Mouse (Mus musculus) myocyte (in vitro differentiated cells): ENCODE data around the gene Grik4. TPM values are rescaled to one million over a fixed set of nuclear protein-coding genes. Genes with fewer than 3 reads are reported as not detected.

ENCODE experiments used
- H3K27me3 ChIP-seq: one replicate; pipeline ENCODE4 v1.6.1; 2011; ENCODE audit not compliant: control insufficient read depth, insufficient read depth, insufficient read length
- H3K36me3 ChIP-seq: one replicate; pipeline ENCODE4 v1.6.1; 2011; ENCODE audit not compliant: control insufficient read depth, insufficient read depth
- H3K4me2 ChIP-seq: one replicate; pipeline ENCODE4 v1.6.1; 2011; ENCODE audit warnings: low read depth, control low read depth
- H3K4me3 ChIP-seq: one replicate; pipeline ENCODE4 v1.5.1; 2011; ENCODE audit warnings: mild to moderate bottlenecking, control low read depth, moderate library complexity
- H3K79me2 ChIP-seq: one replicate; pipeline ENCODE4 v1.6.1; 2011; ENCODE audit not compliant: control insufficient read depth, insufficient read depth
- H3ac ChIP-seq: one replicate; pipeline ENCODE4 v1.6.1; 2011; ENCODE audit not compliant: control insufficient read depth, insufficient read length
- CEBPB ChIP-seq: IDR thresholded peaks from 2 replicates; pipeline ENCODE4 v1.6.1; 2011; ENCODE audit warnings: mild to moderate bottlenecking, moderate library complexity; ENCODE audit not compliant: poor library complexity, insufficient read depth, severe bottlenecking
- E2F4 ChIP-seq: IDR thresholded peaks from one replicate; pipeline ENCODE4 v1.6.1; 2011; ENCODE audit warnings: mild to moderate bottlenecking, control low read depth, moderate library complexity; ENCODE audit not compliant: insufficient read depth
- MAX ChIP-seq: IDR thresholded peaks from one replicate; pipeline ENCODE4 v1.6.1; 2011; ENCODE audit warnings: low read depth, mild to moderate bottlenecking, control low read depth
- MYOD1 ChIP-seq, 3 experiments: IDR thresholded peaks; one replicate each; pipeline ENCODE4 v1.6.1; 2011; ENCODE audit warnings: control low read depth in 2 of 3, low read depth in 2 of 3, mild to moderate bottlenecking in 2 of 3, moderate library complexity in 1 of 3; ENCODE audit not compliant: insufficient read length in 2 of 3, control insufficient read depth in 1 of 3
- MYOG ChIP-seq, 3 experiments: IDR thresholded peaks; one replicate each; pipeline ENCODE4 v1.6.1; 2011; ENCODE audit warnings: control low read depth in 2 of 3, low read depth in 2 of 3, mild to moderate bottlenecking in 2 of 3; ENCODE audit not compliant: insufficient read length in 2 of 3, control insufficient read depth in 1 of 3, insufficient read depth in 1 of 3
- POLR2A ChIP-seq: IDR thresholded peaks from one replicate; pipeline ENCODE4 v1.6.1; 2011; ENCODE audit warnings: low read depth, mild to moderate bottlenecking, control low read depth, moderate library complexity; ENCODE audit not compliant: insufficient read length
- POLR2AphosphoS2 ChIP-seq: IDR thresholded peaks from one replicate; pipeline ENCODE4 v1.6.1; 2011; ENCODE audit warnings: low read depth, control low read depth; ENCODE audit not compliant: insufficient read length
- REST ChIP-seq: IDR thresholded peaks from one replicate; pipeline ENCODE4 v1.6.1; 2011; ENCODE audit warnings: mild to moderate bottlenecking, control low read depth, moderate library complexity; ENCODE audit not compliant: insufficient read depth, insufficient read length
- SRF ChIP-seq: IDR thresholded peaks from one replicate; pipeline ENCODE4 v1.6.1; 2011; ENCODE audit warnings: low read depth; ENCODE audit not compliant: control insufficient read depth, insufficient read length
- TCF12 ChIP-seq: IDR thresholded peaks from one replicate; pipeline ENCODE4 v1.6.1; 2011; ENCODE audit warnings: mild to moderate bottlenecking, control low read depth; ENCODE audit not compliant: poor library complexity, insufficient read depth, severe bottlenecking
- TCF3 ChIP-seq: IDR thresholded peaks from one replicate; pipeline ENCODE4 v1.6.1; 2011; ENCODE audit warnings: low read depth, control low read depth; ENCODE audit not compliant: insufficient read length
- USF1 ChIP-seq: IDR thresholded peaks from one replicate; pipeline ENCODE4 v1.6.1; 2011; ENCODE audit warnings: low read depth, mild to moderate bottlenecking, control low read depth, moderate library complexity
- polyA plus RNA-seq: library from polyadenylated mRNA; unstranded; fragments of >200 nt; fragmentation: generic; extraction: Trizol; gene quantifications from one replicate; pipeline ENCODE4 v1.2.1, GENCODE M21; 2012; ENCODE audit warnings: missing spikeins

Gene Grik4
- polyA plus RNA-seq, 1 experiment = not detected

DNA sequence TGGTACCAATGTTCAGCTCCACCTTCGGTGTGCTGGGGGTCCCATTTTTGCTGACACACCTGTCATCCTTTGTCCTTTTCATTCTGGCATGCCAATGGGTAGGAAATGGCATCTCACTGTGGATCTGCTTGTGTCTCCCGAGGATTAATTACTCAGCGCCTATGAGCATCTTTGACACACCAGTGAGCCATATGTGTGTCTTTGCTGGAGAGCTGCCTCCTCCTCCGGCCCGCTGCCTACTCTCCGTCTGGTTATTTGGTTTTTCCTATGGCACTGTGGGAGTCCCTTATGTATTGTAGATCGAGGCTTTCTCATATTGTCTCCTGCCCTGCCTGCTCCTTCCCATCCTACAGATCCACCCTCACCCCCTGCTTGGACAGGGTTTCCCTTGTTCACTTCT, 26.4 kb downstream of the Grik4 start:
- H3K4me3 ChIP-seq = no peak overlapping the region
- no peak overlapping the region for H3ac ChIP-seq
- H3K79me2 ChIP-seq = no peaks in the 10 kb centered on the region
- H3K4me2 ChIP-seq = no peak overlapping the region
- H3K36me3 ChIP-seq = no peaks in the 10 kb centered on the region
- TF ChIP-seq POLR2A = no peak
- TF ChIP-seq POLR2AphosphoS2 = no peak
- no peak for TF ChIP-seq TCF12
- no peak for TF ChIP-seq TCF3
- TF ChIP-seq SRF = no peak
- TF ChIP-seq REST = no peak
- no peak for TF ChIP-seq USF1
- no peak for TF ChIP-seq MYOD1 (IDR thresholded peaks at IDR 0.05; ENCODE audit: control insufficient read depth in 1 of 3, insufficient read length in 2 of 3, low read depth in 2 of 3)
- no peak for TF ChIP-seq E2F4
- no peak for TF ChIP-seq MAX
- peaks cover 48% of the 10 kb centered on the region for H3K27me3 ChIP-seq

DNA sequence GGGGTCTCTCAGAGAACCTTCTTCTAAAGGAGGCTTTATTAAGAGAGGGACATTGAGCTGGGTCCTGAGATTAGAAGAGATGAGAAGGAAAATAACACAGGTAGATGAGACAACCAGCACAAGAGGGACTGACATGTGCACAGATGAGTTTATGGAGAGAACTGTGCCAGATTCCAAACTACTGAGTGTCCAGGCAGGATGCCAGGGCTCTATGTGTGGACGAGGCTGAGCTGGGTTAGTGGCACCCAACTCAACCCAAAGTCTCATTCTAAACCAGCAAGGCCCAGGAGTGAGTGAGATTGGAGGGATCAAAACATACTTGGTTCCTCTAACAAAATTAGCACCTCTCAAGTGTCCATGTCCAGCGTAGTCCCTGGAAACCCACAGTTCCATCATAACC, 31.1 kb downstream of the Grik4 start:
- no peak overlapping the region for H3K4me2 ChIP-seq
- TF ChIP-seq MYOD1 (IDR thresholded peaks at IDR 0.05; ENCODE audit: control insufficient read depth in 1 of 3, insufficient read length in 2 of 3, low read depth in 2 of 3) (no peak), MAX (no peak), REST (no peak), MYOG (IDR thresholded peaks at IDR 0.05; ENCODE audit: control insufficient read depth in 1 of 3, insufficient read depth in 1 of 3, insufficient read length in 2 of 3, low read depth in 2 of 3) (no peak), POLR2A (no peak), CEBPB (no peak), POLR2AphosphoS2 (no peak)
- H3K79me2 ChIP-seq = no peaks in the 10 kb centered on the region

DNA sequence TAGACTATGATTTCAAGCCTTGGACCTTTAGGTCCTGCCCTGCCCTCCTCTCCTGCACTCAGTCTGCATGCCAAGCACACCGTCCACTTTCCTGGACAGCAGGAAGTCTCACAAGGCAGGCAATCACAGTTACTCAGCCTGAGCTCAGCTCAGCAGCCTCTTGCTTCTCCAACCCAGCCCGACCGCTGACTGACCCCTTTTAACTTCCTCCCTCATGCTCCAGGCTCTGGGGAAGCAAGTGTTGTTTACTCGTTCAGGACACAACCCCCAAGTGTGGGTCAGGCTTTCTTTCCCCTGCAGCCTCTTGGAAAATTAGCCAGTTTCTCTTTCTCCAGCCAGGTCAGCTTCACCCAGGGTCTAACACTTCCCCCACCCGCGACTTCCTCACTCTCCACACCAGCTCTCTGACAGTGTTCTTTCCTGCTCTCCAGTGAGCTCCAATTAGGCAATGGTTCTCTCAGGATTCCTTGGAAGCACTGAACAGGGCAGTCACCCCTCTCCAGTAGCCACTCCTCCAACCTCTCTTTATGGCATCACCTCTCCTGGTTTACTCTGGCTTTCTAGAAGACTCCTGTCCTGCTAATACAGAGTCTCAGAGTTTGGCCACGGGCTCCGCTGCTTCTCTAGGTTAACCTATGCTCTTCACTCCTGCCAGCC, 35.5 kb downstream of the Grik4 start:
- Histone ChIP-seq H3ac (no peak overlapping the region), H3K4me3 (no peak overlapping the region), H3K4me2 (no peak overlapping the region), H3K36me3 (no peaks in the 10 kb centered on the region), H3K79me2 (no peaks in the 10 kb centered on the region), H3K27me3 (peaks cover 52% of the 10 kb centered on the region)
- no peak for TF ChIP-seq REST
- TF ChIP-seq TCF3 = no peak
- TF ChIP-seq POLR2A = no peak
- TF ChIP-seq SRF = no peak
- no peak for TF ChIP-seq TCF12
- no peak for TF ChIP-seq POLR2AphosphoS2
- no peak for TF ChIP-seq USF1
- no peak for TF ChIP-seq E2F4
- TF ChIP-seq CEBPB = no peak
- TF ChIP-seq MYOD1 (IDR thresholded peaks at IDR 0.05; ENCODE audit: control insufficient read depth in 1 of 3, insufficient read length in 2 of 3, low read depth in 2 of 3) = no peak
- no peak for TF ChIP-seq MAX
- no peak for TF ChIP-seq MYOG (IDR thresholded peaks at IDR 0.05; ENCODE audit: control insufficient read depth in 1 of 3, insufficient read depth in 1 of 3, insufficient read length in 2 of 3, low read depth in 2 of 3)

More for the DNA sequence above, 31.1 kb downstream of the Grik4 start:
- Histone ChIP-seq H3K4me3 (no peak overlapping the region), H3K36me3 (no peaks in the 10 kb centered on the region), H3K27me3 (peaks cover 47% of the 10 kb centered on the region), H3ac (no peak overlapping the region)

DNA sequence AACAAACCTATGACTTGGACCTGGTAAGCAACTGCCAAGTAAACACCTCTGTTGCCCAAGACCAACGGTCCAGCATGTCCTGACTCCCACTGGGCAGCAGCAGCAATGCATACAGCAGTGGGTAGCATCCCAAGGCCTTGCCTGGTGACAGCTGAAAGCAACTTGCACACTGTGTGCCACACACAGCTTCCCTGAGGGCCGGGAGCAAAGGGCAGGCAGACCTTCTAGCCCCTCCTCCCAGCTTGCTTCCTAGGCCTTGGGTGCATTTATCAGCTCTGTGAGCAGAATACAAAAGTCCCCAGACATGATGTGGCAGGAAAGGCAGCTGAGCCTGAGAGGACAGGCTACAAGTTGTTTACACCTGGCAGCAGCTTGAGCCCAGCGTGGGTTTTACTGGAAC, 37.3 kb downstream of the Grik4 start:
- Histone ChIP-seq H3K4me3 (no peak overlapping the region), H3K36me3 (no peaks in the 10 kb centered on the region), H3K4me2 (no peak overlapping the region), H3K27me3 (peaks cover 57% of the 10 kb centered on the region), H3ac (no peak overlapping the region), H3K79me2 (no peaks in the 10 kb centered on the region)
- TF ChIP-seq TCF12 (no peak), E2F4 (no peak), POLR2AphosphoS2 (no peak), SRF (no peak)

DNA sequence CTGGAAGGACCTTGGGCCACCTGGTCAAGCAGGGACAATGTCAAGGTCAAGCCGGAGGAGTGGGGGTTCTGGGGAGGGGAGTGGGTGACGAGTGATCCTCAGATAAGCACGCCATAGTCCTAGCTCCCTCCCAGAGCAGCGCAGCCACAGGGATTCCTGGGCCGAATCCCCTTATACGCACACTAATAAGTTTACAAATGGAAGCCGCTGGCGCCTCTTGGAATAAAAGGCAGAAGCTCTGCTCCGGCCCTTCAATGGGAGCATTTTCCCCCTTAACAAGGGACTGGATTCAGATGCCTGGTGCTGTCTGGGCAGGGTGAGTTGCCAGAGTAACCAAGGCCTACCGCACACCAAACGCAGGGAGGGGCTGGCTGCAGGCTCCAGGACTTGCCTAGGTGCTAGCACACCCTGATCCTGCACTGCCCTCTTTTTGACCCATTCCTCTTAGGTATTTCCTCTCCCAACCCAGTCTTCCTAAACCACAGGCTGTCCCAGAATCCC, 46.2 kb downstream of the Grik4 start:
- Histone ChIP-seq H3K27me3 (peaks cover 52% of the 10 kb centered on the region), H3K79me2 (no peaks in the 10 kb centered on the region), H3K36me3 (no peaks in the 10 kb centered on the region), H3K4me3 (no peak overlapping the region), H3K4me2 (no peak overlapping the region), H3ac (no peak overlapping the region)
- TF ChIP-seq CEBPB = no peak
- TF ChIP-seq POLR2A = no peak
- no peak for TF ChIP-seq POLR2AphosphoS2
- TF ChIP-seq REST = no peak
- TF ChIP-seq TCF12 = no peak
- no peak for TF ChIP-seq E2F4
- no peak for TF ChIP-seq SRF
- no peak for TF ChIP-seq TCF3
- TF ChIP-seq USF1 = no peak
